Mouse (Mus musculus): Measurements from ENCODE around the gene Trmt13.
"Not testable (repeated sequence)": the region's sequence is repeated elsewhere in the genome, so short reads cannot be mapped to it uniquely, and the experiment has no call there.

The Trmt13 gene

GRCm38 (mm10) chr3:116614295-116614892, at the start of gene Trmt13:
Gene Trmt13 (minus strand): TSS chr3:116614587.
- DNase-seq (ENCODE audit: low spot score), result no peak

GRCm38 (mm10) chr3:116662463-116662863, 48.1 kb upstream of the Trmt13 start, which contains the start of gene Mfsd14a:
Gene Mfsd14a (minus strand): TSS chr3:116662677.
- DNase-seq (ENCODE audit: low spot score), result peak; percentile 98

GRCm38 (mm10) chr3:116661870-116662414, 47.6 kb upstream of the Trmt13 start:
- DNase-seq (ENCODE audit: low spot score), result no peak

- DNase-seq (ENCODE audit: low spot score), result no peak
Observed at GRCm38 (mm10) chr3:116661288-116661869, 47.0 kb upstream of the Trmt13 start.

GRCm38 (mm10) chr3:116659856-116660430, 45.6 kb upstream of the Trmt13 start:
- DNase-seq (ENCODE audit: low spot score), result no peak

GRCm38 (mm10) chr3:116658928-116659565, 44.7 kb upstream of the Trmt13 start:
- no peak for DNase-seq (ENCODE audit: low spot score)

- no peak for DNase-seq (ENCODE audit: low spot score)
Observed at GRCm38 (mm10) chr3:116656184-116656965, 42.0 kb upstream of the Trmt13 start.

GRCm38 (mm10) chr3:116654051-116654450, 39.7 kb upstream of the Trmt13 start:
- not testable (repeated sequence) for DNase-seq (ENCODE audit: low spot score)

GRCm38 (mm10) chr3:116653278-116653945, 39.0 kb upstream of the Trmt13 start:
- no peak for DNase-seq (ENCODE audit: low spot score)

GRCm38 (mm10) chr3:116652033-116652446, 37.7 kb upstream of the Trmt13 start:
- no peak for DNase-seq (ENCODE audit: low spot score)

- DNase-seq (ENCODE audit: low spot score), result no peak
Observed at GRCm38 (mm10) chr3:116650698-116651097, 36.3 kb upstream of the Trmt13 start.

GRCm38 (mm10) chr3:116648805-116649204, 34.4 kb upstream of the Trmt13 start:
- no peak for DNase-seq (ENCODE audit: low spot score)

GRCm38 (mm10) chr3:116646387-116646786, 32.0 kb upstream of the Trmt13 start:
- DNase-seq (ENCODE audit: low spot score), result no peak

GRCm38 (mm10) chr3:116642373-116642772, 28.0 kb upstream of the Trmt13 start:
- DNase-seq (ENCODE audit: low spot score), result no peak

- no peak for DNase-seq (ENCODE audit: low spot score)
Observed at GRCm38 (mm10) chr3:116641811-116642371, 27.5 kb upstream of the Trmt13 start.

GRCm38 (mm10) chr3:116640024-116640423, 25.6 kb upstream of the Trmt13 start:
- no peak for DNase-seq (ENCODE audit: low spot score)

GRCm38 (mm10) chr3:116638572-116638971, 24.2 kb upstream of the Trmt13 start:
- no peak for DNase-seq (ENCODE audit: low spot score)

GRCm38 (mm10) chr3:116637693-116638476, 23.5 kb upstream of the Trmt13 start:
- no peak for DNase-seq (ENCODE audit: low spot score)

- DNase-seq (ENCODE audit: low spot score), result no peak
Observed at GRCm38 (mm10) chr3:116635799-116636198, 21.4 kb upstream of the Trmt13 start.

GRCm38 (mm10) chr3:116634853-116635252, 20.5 kb upstream of the Trmt13 start:
- no peak for DNase-seq (ENCODE audit: low spot score)
